Mouse (Mus musculus) midbrain, postnatal 0 days (tissue): ENCODE data around the gene Prtn3. TPM values are rescaled to one million over a fixed set of nuclear protein-coding genes. Genes with fewer than 3 reads are reported as not detected.

Experiments used
- ATAC-seq: fragments of 200-750 bp; cut with Nextera tagmentation; 2 replicates; pipeline ENCODE4 v1.8.0; 2017; ENCODE audit warnings: moderate number of reproducible peaks, mild to moderate bottlenecking, moderate TSS enrichment, moderate library complexity; ENCODE audit not compliant: low FRiP score
- DNase-seq: peaks from one replicate; pipeline ENCODE4 v3.0.0-alpha.2; 2015; ENCODE audit warnings: low spot score
- H3K27ac ChIP-seq: fragments of 300-500 bp; sonication (generic); 2 replicates; pipeline ENCODE4 v1.5.1; 2014; ENCODE audit warnings: low read depth, mild to moderate bottlenecking, low read length, mixed read lengths
- H3K27me3 ChIP-seq: fragments of 300-500 bp; sonication (generic); 2 replicates; pipeline ENCODE4 v1.6.1; 2014; ENCODE audit warnings: low read length, control low read depth, mixed read lengths; ENCODE audit not compliant: insufficient read depth
- H3K36me3 ChIP-seq: fragments of 300-500 bp; sonication (generic); 2 replicates; pipeline ENCODE4 v1.6.1; 2014; ENCODE audit warnings: low read length, control low read depth, mixed read lengths; ENCODE audit not compliant: insufficient read depth
- H3K4me1 ChIP-seq: fragments of 300-500 bp; sonication (generic); 2 replicates; pipeline ENCODE4 v1.6.1; 2014; ENCODE audit warnings: mild to moderate bottlenecking, control low read depth, antibody characterized with exemption, low read length, mixed read lengths; ENCODE audit not compliant: insufficient read depth
- H3K4me2 ChIP-seq: fragments of 300-500 bp; sonication (generic); 2 replicates; pipeline ENCODE4 v1.6.1; 2014; ENCODE audit warnings: low read depth, mild to moderate bottlenecking, low read length, mixed read lengths; ENCODE audit not compliant: poor library complexity, severe bottlenecking
- H3K4me3 ChIP-seq: fragments of 300-500 bp; sonication (generic); 2 replicates; pipeline ENCODE4 v1.5.1; 2014; ENCODE audit warnings: low read depth, mild to moderate bottlenecking, low read length, moderate library complexity
- H3K9ac ChIP-seq: fragments of 300-500 bp; sonication (generic); replicated peaks from 2 replicates; pipeline ENCODE4 v1.6.1; 2014; ENCODE audit warnings: mild to moderate bottlenecking, low read length, moderate library complexity, mixed read lengths; ENCODE audit not compliant: poor library complexity, severe bottlenecking
- H3K9me3 ChIP-seq: fragments of 300-500 bp; sonication (generic); 2 replicates; pipeline ENCODE4 v1.6.1; 2016; ENCODE audit warnings: low read length, control low read depth
- CTCF ChIP-seq: IDR thresholded peaks from 2 replicates; pipeline ENCODE4 v1.5.1; 2016; ENCODE audit warnings: antibody characterized with exemption, mild to moderate bottlenecking
- WGBS: fragments of 180-500 bp; shearing (Covaris S2); extraction: QIAGEN DNeasy Blood & Tissue Kit; methylation state at CpG from one replicate; pipeline ENCODE4 v1.1.7; 2014; 5-methylcytosine and 5-hydroxymethylcytosine counted together
- polyA plus RNA-seq: library from polyadenylated mRNA; unstranded; fragments of >200 nt; fragmentation: Nextera tagmentation; extraction: Ambion mirVana; gene quantifications from 2 replicates; pipeline ENCODE4 v1.2.1, GENCODE M21; 2015
- total RNA-seq: library from RNA; depleted of rRNA; stranded (reverse); fragments of >200 nt; gene quantifications from 2 replicates; pipeline ENCODE4 v1.2.3, GENCODE M21; 2014

The Prtn3 gene
- total and polyA plus RNA-seq, 2 experiments from 2014 or later, result 7.5 to 11.7 TPM

GRCm38 (mm10) chr10:79849941-79850628 lies 24.2 kb upstream of the Prtn3 start:
- peaks cover 18% of the 10 kb centered on the region for H3K4me1 ChIP-seq
- ATAC-seq, result no peak
- H3K27me3 ChIP-seq, result no peaks in the 10 kb centered on the region
- DNase-seq, result no peak
- H3K9ac ChIP-seq, result no peak overlapping the region
- TF ChIP-seq CTCF, result no peak
- H3K27ac ChIP-seq, result no peak overlapping the region
- H3K36me3 ChIP-seq, result no peaks in the 10 kb centered on the region
- H3K4me3 ChIP-seq, result no peak overlapping the region
- no peaks in the 10 kb centered on the region for H3K9me3 ChIP-seq
- no peak overlapping the region for H3K4me2 ChIP-seq
- WGBS, result 82% methylated on average over 8 of the region's 8 CpGs

- WGBS, result 83% methylated on average over 3 of the region's 3 CpGs
- no peak overlapping the region for H3K4me2 ChIP-seq
- no peak for DNase-seq
Measured at GRCm38 (mm10) chr10:79851653-79852052, 22.6 kb upstream of the Prtn3 start.

GRCm38 (mm10) chr10:79852107-79852789 lies 22.0 kb upstream of the Prtn3 start:
- DNase-seq, result no peak
- Histone ChIP-seq H3K36me3 (no peaks in the 10 kb centered on the region), H3K4me2 (peak overlapping the region; percentile 58), H3K27me3 (no peaks in the 10 kb centered on the region), H3K27ac (peak overlapping the region; percentile 99), H3K9ac (peak overlapping the region; percentile 72), H3K4me3 (no peak overlapping the region), H3K9me3 (no peaks in the 10 kb centered on the region), H3K4me1 (peaks cover 36% of the 10 kb centered on the region)
- 57% methylated on average over 9 of the region's 9 CpGs for WGBS
- no peak for TF ChIP-seq CTCF
- ATAC-seq, result no peak

More at GRCm38 (mm10) chr10:79851653-79852052, 22.6 kb upstream of the Prtn3 start:
- no peak for ATAC-seq
- H3K4me3 ChIP-seq, result no peak overlapping the region
- H3K4me1 ChIP-seq, result peaks cover 30% of the 10 kb centered on the region
- no peaks in the 10 kb centered on the region for H3K9me3 ChIP-seq
- TF ChIP-seq CTCF, result no peak
- peak overlapping the region; percentile 99 for H3K27ac ChIP-seq
- H3K9ac ChIP-seq, result no peak overlapping the region
- H3K36me3 ChIP-seq, result no peaks in the 10 kb centered on the region
- H3K27me3 ChIP-seq, result no peaks in the 10 kb centered on the region

GRCm38 (mm10) chr10:79852827-79853226 lies 21.4 kb upstream of the Prtn3 start:
- no peaks in the 10 kb centered on the region for H3K9me3 ChIP-seq
- peak overlapping the region; percentile 72 for H3K9ac ChIP-seq
- H3K36me3 ChIP-seq, result 0 out of 2 replicates have a peak, but pooled peaks cover under 1% of the 10 kb centered on the region
- peak overlapping the region; percentile 58 for H3K4me2 ChIP-seq
- DNase-seq (no peak), ATAC-seq (no peak)
- H3K4me1 ChIP-seq, result peaks cover 41% of the 10 kb centered on the region
- H3K27ac ChIP-seq, result peak overlapping the region; percentile 99
- TF ChIP-seq CTCF, result no peak
- peak overlapping the region; percentile 38 for H3K4me3 ChIP-seq
- no peaks in the 10 kb centered on the region for H3K27me3 ChIP-seq
- 13% methylated on average over 8 of the region's 8 CpGs for WGBS

GRCm38 (mm10) chr10:79853392-79853791 lies 20.9 kb upstream of the Prtn3 start:
- DNase-seq (peak; percentile 95), ATAC-seq (peak; percentile 17; the same call in 1 of the 2 replicates)
- H3K9me3 ChIP-seq, result no peaks in the 10 kb centered on the region
- peak overlapping the region; percentile 99 for H3K27ac ChIP-seq
- H3K4me3 ChIP-seq, result peak overlapping the region; percentile 38
- peaks cover 41% of the 10 kb centered on the region for H3K4me1 ChIP-seq
- peak overlapping the region; percentile 72 for H3K9ac ChIP-seq
- peak overlapping the region; percentile 58 for H3K4me2 ChIP-seq
- 0% methylated on average over 15 of the region's 15 CpGs for WGBS
- no peaks in the 10 kb centered on the region for H3K27me3 ChIP-seq
- TF ChIP-seq CTCF, result no peak
- H3K36me3 ChIP-seq, result 0 out of 2 replicates have a peak, but pooled peaks cover 2% of the 10 kb centered on the region
